Mouse (Mus musculus) E14TG2a.4 (cell line): Measurements from ENCODE around the gene Map4k2.

ENCODE experiments used
- CTCF ChIP-seq: conservative IDR thresholded peaks from 2 replicates; pipeline ENCODE4 v1.5.1; 2014; ENCODE audit warnings: low read length
- POU5F1 ChIP-seq: IDR thresholded peaks from 2 replicates; pipeline ENCODE4 v1.6.1; 2014; ENCODE audit warnings: low read length, borderline replicate concordance

- TF ChIP-seq POU5F1 = no peak
- TF ChIP-seq CTCF = no peak
These were observed 7.8 kb downstream of the Map4k2 start for GRCm38 (mm10) chr19:6348717-6349116.
